1 mouse cellular context compared by ENCODE assay signal in genomic region chr3:98054334-98055007, GRCm38 (mm10).
TF ChIP-seq lines count a peak whose summit lies in the region.

No protein-coding gene starts in this region.

TF ChIP-seq in MEL, 35 proteins besides CTCF, POLR2A, EP300 and RAD21 (continued from another document):
- TF ChIP-seq RCOR1 (IDR thresholded peaks at IDR 0.05; ENCODE audit: low read depth, low read length) (0 out of 2 replicates have a peak, but pooled peaks have one; percentile 53), ETS1 (IDR thresholded peaks at IDR 0.05; ENCODE audit: low read depth, low read length) (peak; percentile 67), USF2 (IDR thresholded peaks at IDR 0.05; ENCODE audit: borderline replicate concordance in 1 of 2, insufficient read depth in 1 of 2, low read depth in 1 of 2, low read length in 2 of 2) (no peak), UBTF (IDR thresholded peaks at IDR 0.05; ENCODE audit: borderline replicate concordance, insufficient read depth, low read depth, low read length) (no peak), HCFC1 (IDR thresholded peaks at IDR 0.05; ENCODE audit: low read depth, low read length) (0 out of 2 replicates have a peak, but pooled peaks have one; percentile 32), SMC3 (IDR thresholded peaks at IDR 0.05; ENCODE audit: low read depth, low read length) (peak; percentile 7; the same call in 1 of the 2 replicates), GABPA (IDR thresholded peaks at IDR 0.05; ENCODE audit: low read depth, low read length) (no peak), E2F4 (IDR thresholded peaks at IDR 0.05; ENCODE audit: borderline replicate concordance, low read depth, low read length) (0 out of 2 replicates have a peak, but pooled peaks have one; percentile 30), ELF1 (IDR thresholded peaks at IDR 0.05; ENCODE audit: low read depth, low read length) (no peak), USF1 (IDR thresholded peaks at IDR 0.05; ENCODE audit: low read depth, low read length) (0 out of 2 replicates have a peak, but pooled peaks have one; percentile 29), SIN3A (IDR thresholded peaks at IDR 0.05; ENCODE audit: low read length) (peak; percentile 36), MAFK (IDR thresholded peaks at IDR 0.05; ENCODE audit: borderline replicate concordance, low read depth, low read length) (no peak), TCF12 (IDR thresholded peaks at IDR 0.05; ENCODE audit: low read depth, low read length) (peak; percentile 55), GATA1 (IDR thresholded peaks at IDR 0.05; ENCODE audit: low read depth, low read length) (peak; percentile 95), CHD1 (IDR thresholded peaks at IDR 0.05; ENCODE audit: low read depth, low read length) (0 out of 2 replicates have a peak, but pooled peaks have one; percentile 57), MYC (IDR thresholded peaks at IDR 0.05; ENCODE audit: low read depth, low read length) (peak; percentile 36; the same call in 1 of the 2 replicates), MAX (IDR thresholded peaks at IDR 0.05; ENCODE audit: low read length) (0 out of 2 replicates have a peak, but pooled peaks have one; percentile 36), POLR2AphosphoS5 (IDR thresholded peaks at IDR 0.05; ENCODE audit: borderline replicate concordance, low read depth, low read length) (no peak), NRF1 (IDR thresholded peaks at IDR 0.05; ENCODE audit: insufficient read depth, low read depth, low read length, poor library complexity, severe bottlenecking) (peak; percentile 32; the same call in 1 of the 2 replicates), BHLHE40 (IDR thresholded peaks at IDR 0.05; ENCODE audit: borderline replicate concordance, low read depth, low read length) (peak; percentile 41)
